Mouse (Mus musculus) kidney, embryonic 14.5 days (tissue): ENCODE measurements around the gene Man1b1. TPM values are rescaled to one million over a fixed set of nuclear protein-coding genes. Genes with fewer than 3 reads are reported as not detected.

Experiments used
- polyA plus RNA-seq: library from polyadenylated mRNA; unstranded; fragments of >200 nt; fragmentation: Nextera tagmentation; extraction: Ambion mirVana; gene quantifications from 2 replicates; pipeline ENCODE4 v1.2.1, GENCODE M21; 2014

The Man1b1 gene
- polyA plus RNA-seq, 1 experiment from 2014 or later: 89.9 TPM

Other genes with a start within 250 kb of the Man1b1 start
- gene Noxa1, start 237.2 kb upstream of the Man1b1 start, polyA plus RNA-seq: 0.36 and 0.53 TPM in 2 replicates
- 8.7 and 21.0 TPM in 2 replicates for gene Nrarp, start 151.6 kb upstream of the Man1b1 start, polyA plus RNA-seq
- 6.8 and 11.3 TPM in 2 replicates for gene Tor4a, start 135.5 kb upstream of the Man1b1 start, polyA plus RNA-seq
- gene Nelfb, start 120.8 kb upstream of the Man1b1 start, polyA plus RNA-seq: 72.7 and 101 TPM in 2 replicates
- gene Stpg3, start 117.7 kb upstream of the Man1b1 start, polyA plus RNA-seq: 0.49 and 0.54 TPM in 2 replicates
- 0.55 TPM in 1 of 2 replicates, not detected in the other for gene Fam166a, start 113.6 kb upstream of the Man1b1 start, polyA plus RNA-seq
- gene Tubb4b, start 107.6 kb upstream of the Man1b1 start, polyA plus RNA-seq: 532 and 565 TPM in 2 replicates
- 0.34 and 0.57 TPM in 2 replicates for gene Slc34a3, start 98.0 kb upstream of the Man1b1 start, polyA plus RNA-seq
- 0.20 and 0.39 TPM in 2 replicates for gene Rnf224, start 95.6 kb upstream of the Man1b1 start, polyA plus RNA-seq
- gene Rnf208, start 90.1 kb upstream of the Man1b1 start, polyA plus RNA-seq: 19.8 and 21.2 TPM in 2 replicates
- gene Cysrt1, start 89.9 kb upstream of the Man1b1 start, polyA plus RNA-seq: not detected in 2 replicates
- 3.6 and 4.7 TPM in 2 replicates for gene AL732309.1, start 85.5 kb upstream of the Man1b1 start, polyA plus RNA-seq
- gene Tmem203, start 76.9 kb upstream of the Man1b1 start, polyA plus RNA-seq: 17.0 and 25.4 TPM in 2 replicates
- gene Tprn, start 69.7 kb upstream of the Man1b1 start, polyA plus RNA-seq: 5.8 and 7.3 TPM in 2 replicates
- gene Ssna1, start 59.9 kb upstream of the Man1b1 start, polyA plus RNA-seq: 212 and 253 TPM in 2 replicates
- gene Anapc2, start 59.9 kb upstream of the Man1b1 start, polyA plus RNA-seq: 71.4 and 111 TPM in 2 replicates
- gene Tmem210, start 44.2 kb upstream of the Man1b1 start, polyA plus RNA-seq: not detected in 2 replicates
- not detected in 2 replicates for gene Lrrc26, start 42.4 kb upstream of the Man1b1 start, polyA plus RNA-seq
- 0.32 and 0.64 TPM in 2 replicates for gene Grin1, start 13.2 kb upstream of the Man1b1 start, polyA plus RNA-seq
- 15.4 and 16.2 TPM in 2 replicates for gene Dpp7, start 24.0 kb downstream of the Man1b1 start, polyA plus RNA-seq
- 19.3 and 25.0 TPM in 2 replicates for gene Uap1l1, start 33.3 kb downstream of the Man1b1 start, polyA plus RNA-seq
- gene Sapcd2, start 40.0 kb downstream of the Man1b1 start, polyA plus RNA-seq: 45.1 and 47.2 TPM in 2 replicates
- 2.0 and 2.7 TPM in 2 replicates for gene Entpd2, start 63.5 kb downstream of the Man1b1 start, polyA plus RNA-seq
- gene Npdc1, start 67.0 kb downstream of the Man1b1 start, polyA plus RNA-seq: 32.8 and 34.0 TPM in 2 replicates
- not detected in 2 replicates for gene Fut7, start 90.9 kb downstream of the Man1b1 start, polyA plus RNA-seq
- 8.1 and 11.2 TPM in 2 replicates for gene Abca2, start 96.4 kb downstream of the Man1b1 start, polyA plus RNA-seq
- 0.57 and 1.2 TPM in 2 replicates for gene Clic3, start 124.5 kb downstream of the Man1b1 start, polyA plus RNA-seq
- 23.5 and 23.9 TPM in 2 replicates for gene Paxx, start 128.8 kb downstream of the Man1b1 start, polyA plus RNA-seq
- gene Ptgds, start 137.7 kb downstream of the Man1b1 start, polyA plus RNA-seq: 1.1 and 1.5 TPM in 2 replicates
- gene Lcn12, start 161.6 kb downstream of the Man1b1 start, polyA plus RNA-seq: not detected in 2 replicates
- 58.1 and 87.6 TPM in 2 replicates for gene Fbxw5, start 168.4 kb downstream of the Man1b1 start, polyA plus RNA-seq
- 7.9 and 9.8 TPM in 2 replicates for gene C8g, start 169.4 kb downstream of the Man1b1 start, polyA plus RNA-seq
- 30.2 and 34.0 TPM in 2 replicates for gene Traf2, start 214.6 kb downstream of the Man1b1 start, polyA plus RNA-seq
- gene Edf1, start 225.5 kb downstream of the Man1b1 start, polyA plus RNA-seq: 314 and 436 TPM in 2 replicates
- gene Mamdc4, start 242.5 kb downstream of the Man1b1 start, polyA plus RNA-seq: 3.3 and 7.5 TPM in 2 replicates
- 229 and 294 TPM in 2 replicates for gene Phpt1, start 242.9 kb downstream of the Man1b1 start, polyA plus RNA-seq
- gene Ajm1, start 249.4 kb downstream of the Man1b1 start, polyA plus RNA-seq: 0.07 and 0.18 TPM in 2 replicates